Mouse (Mus musculus) right cerebral cortex, postnatal 36 days (tissue): Measurements from ENCODE around the gene Hdc.

Source experiments
- DNase-seq, 2 experiments: peaks; one replicate each; pipeline ENCODE4 v3.0.0; 2022; ENCODE audit warnings: low spot score in 2 of 2, mixed read lengths in 1 of 2

Hdc gene

GRCm38 (mm10) chr2:126600533-126600932, 18.6 kb downstream of the Hdc start:
- no peak for DNase-seq

GRCm38 (mm10) chr2:126599005-126599404, 20.1 kb downstream of the Hdc start:
- no peak for DNase-seq

DNA sequence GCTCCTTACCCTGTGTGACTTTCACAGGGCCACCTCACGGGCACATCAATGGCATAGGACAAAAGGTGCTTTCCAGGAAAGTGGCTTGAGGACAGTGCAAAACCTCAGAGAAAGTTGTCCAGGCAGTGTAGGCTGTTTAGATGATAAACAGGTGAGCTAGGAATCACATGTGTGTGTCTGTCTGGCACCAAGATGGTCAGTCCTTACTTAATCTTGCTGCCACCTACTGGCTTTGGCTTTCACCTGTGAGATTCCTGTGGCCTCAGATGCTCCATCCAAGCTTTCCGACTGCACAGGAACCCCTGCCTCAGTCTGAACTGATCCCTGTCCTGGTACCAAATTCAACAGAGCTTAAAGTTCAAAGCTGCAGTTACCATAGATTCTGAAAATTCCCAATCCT, 20.7 kb downstream of the Hdc start:
- DNase-seq = no peak

GRCm38 (mm10) chr2:126597279-126598241, 21.5 kb downstream of the Hdc start:
- no peak for DNase-seq

GRCm38 (mm10) chr2:126596347-126597072, 22.6 kb downstream of the Hdc start:
- no peak for DNase-seq

DNA sequence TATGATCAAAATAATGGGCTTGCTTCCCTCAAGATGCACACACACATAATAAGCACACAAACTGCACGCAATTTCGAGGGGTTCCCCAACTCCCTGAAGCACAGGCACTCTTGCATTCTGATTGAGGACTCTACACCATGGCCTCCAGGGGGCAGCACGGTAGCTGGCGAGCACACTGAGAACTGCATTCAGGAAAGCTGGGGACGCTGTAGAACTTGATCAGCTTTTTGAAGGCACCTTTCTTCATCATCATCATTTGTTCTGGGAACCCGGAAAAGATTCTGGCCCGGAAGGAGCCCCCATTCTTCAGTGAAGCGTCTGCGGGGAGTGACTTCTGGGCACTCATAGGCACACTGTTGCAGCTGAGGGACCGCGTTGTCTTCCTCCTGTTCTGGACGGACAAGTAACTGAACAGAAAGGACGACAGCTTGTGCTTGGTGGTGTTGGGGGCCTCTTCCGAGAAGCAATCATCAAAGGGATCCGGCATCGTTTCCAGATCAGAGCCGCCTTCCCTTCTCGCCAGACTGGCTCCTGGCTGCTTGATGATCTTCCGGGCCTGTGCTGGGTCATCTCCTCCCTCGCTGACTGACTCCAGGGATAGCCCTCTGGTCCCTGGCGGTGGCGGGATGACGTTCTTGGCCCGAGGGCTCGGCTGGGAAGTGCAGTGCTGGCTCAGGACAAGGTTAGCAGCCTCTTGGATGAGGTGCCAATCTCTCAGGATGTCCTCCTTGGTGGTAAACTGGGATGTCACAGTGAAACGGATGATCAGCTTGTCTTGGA, 25.1 kb downstream of the Hdc start:
- peak in 1 of 2 experiments; percentile 15 for DNase-seq

DNA sequence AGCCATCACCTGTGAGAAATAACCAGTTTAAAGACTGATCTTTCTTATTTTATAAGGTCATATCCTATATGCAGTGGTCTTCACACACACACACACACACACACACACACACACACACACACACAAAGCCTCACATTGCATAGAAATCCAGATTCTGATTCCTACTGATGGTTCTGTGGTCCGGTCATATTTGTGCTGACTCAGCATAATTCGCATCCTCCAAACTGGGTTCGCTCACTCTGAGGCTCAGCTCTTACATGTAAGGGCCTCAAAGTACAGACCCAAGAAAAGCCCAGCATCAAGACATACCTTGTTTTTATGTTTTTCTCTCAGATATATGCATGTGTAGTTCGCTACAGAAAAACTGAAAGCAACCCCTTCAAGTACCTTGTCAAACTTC, 27.8 kb downstream of the Hdc start:
- no peak for DNase-seq

DNA sequence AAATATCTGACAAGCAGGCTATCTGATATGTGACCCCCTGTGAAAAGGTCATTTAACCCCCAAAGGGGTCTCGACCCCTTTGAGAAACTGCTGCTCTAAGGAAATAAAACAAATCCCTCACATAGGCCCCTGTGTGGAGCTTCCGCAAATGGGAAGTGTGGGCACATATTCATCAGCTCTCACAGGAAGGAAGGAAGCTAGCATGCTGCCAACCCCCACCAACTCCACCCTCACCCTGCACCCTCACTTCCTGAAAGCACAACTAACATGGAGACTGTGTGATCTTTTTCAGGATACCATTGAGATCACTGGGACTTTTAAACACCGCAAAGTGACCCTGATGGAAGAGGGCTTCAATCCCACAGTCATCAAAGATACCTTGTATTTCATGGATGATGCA, 31.6 kb downstream of the Hdc start:
- no peak for DNase-seq

GRCm38 (mm10) chr2:126584621-126585369, 34.3 kb downstream of the Hdc start:
- no peak for DNase-seq

GRCm38 (mm10) chr2:126583960-126584359, 35.1 kb downstream of the Hdc start:
- no peak for DNase-seq

- DNase-seq = no peak
These were observed 39.8 kb downstream of the Hdc start for GRCm38 (mm10) chr2:126579282-126579681.

- DNase-seq = no peak
These were observed 41.7 kb downstream of the Hdc start for GRCm38 (mm10) chr2:126577362-126577761.

GRCm38 (mm10) chr2:126575391-126576176, 43.5 kb downstream of the Hdc start:
- no peak for DNase-seq

- no peak for DNase-seq
These were observed 46.4 kb downstream of the Hdc start for GRCm38 (mm10) chr2:126572747-126573146.

GRCm38 (mm10) chr2:126572163-126572562, 46.9 kb downstream of the Hdc start:
- no peak for DNase-seq

DNA sequence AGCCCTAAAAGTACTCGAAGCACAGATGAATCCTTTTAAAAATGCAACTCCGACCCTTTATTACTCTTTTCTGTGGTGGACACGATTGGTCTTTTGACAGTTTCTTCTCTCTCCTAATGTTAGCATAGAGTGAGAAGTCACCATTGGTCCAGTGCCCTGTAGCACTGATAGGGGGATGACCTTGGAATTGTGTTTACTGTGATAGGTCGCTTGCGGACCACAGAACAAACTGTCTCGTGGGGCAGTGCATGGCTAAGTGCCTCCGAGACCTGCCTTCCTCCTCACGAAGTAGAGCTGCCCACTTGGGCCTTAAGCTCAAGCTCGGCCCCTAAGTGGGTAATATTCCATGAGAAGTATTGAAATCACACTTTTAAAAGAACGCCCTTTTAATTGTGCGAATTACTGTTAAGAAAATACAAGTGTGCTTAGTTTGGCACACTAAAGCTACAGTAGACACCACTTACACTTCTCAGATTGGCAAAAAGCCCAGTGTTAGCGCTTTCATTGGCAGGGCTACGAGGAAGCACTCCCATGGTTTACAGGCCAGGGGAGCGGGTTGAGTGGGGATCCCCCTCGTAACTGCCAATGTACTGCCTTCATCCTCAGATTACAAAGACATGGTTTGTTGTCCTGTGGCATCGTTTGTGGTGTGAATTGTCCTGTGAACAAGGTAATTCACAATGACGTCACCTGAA, 55.5 kb downstream of the Hdc start:
- DNase-seq = no peak

GRCm38 (mm10) chr2:126560094-126560493, 59.0 kb downstream of the Hdc start:
- DNase-seq = no peak

- no peak for DNase-seq
These were observed 63.6 kb downstream of the Hdc start for GRCm38 (mm10) chr2:126555533-126555932.

- DNase-seq = no peak
These were observed 65.8 kb downstream of the Hdc start for GRCm38 (mm10) chr2:126553291-126553639.
